Mouse (Mus musculus) liver, adult 2 months (tissue): ENCODE data around the gene Gdpgp1. TPM values are rescaled to one million over a fixed set of nuclear protein-coding genes. Genes with fewer than 3 reads are reported as not detected.
A peak's percentile ranks its signal among the peaks of the same experiment; 100 is the strongest.

ENCODE experiments used
- DNase-seq: peaks from one replicate; pipeline ENCODE4 v3.0.0-alpha.2; 2011; ENCODE audit warnings: low read depth, low spot score; ENCODE audit errors: extremely low read depth
- H3K27ac ChIP-seq: fragments of 200-500 bp; replicated peaks from 2 replicates; pipeline ENCODE4 v1.5.1; 2012; ENCODE audit warnings: low read depth, mild to moderate bottlenecking, control low read depth, inconsistent platforms, low read length; ENCODE audit not compliant: insufficient read depth
- H3K27me3 ChIP-seq: fragments of 200-500 bp; 2 replicates; pipeline ENCODE4 v1.6.1; 2012; ENCODE audit warnings: mild to moderate bottlenecking, moderate library complexity, low read length, inconsistent platforms; ENCODE audit not compliant: control insufficient read depth, insufficient read depth
- H3K36me3 ChIP-seq: fragments of 200-500 bp; 2 replicates; pipeline ENCODE4 v1.6.1; 2012; ENCODE audit warnings: low read length, inconsistent platforms; ENCODE audit not compliant: control insufficient read depth, insufficient read depth
- H3K4me1 ChIP-seq: fragments of 200-500 bp; 2 replicates; pipeline ENCODE4 v1.6.1; 2011; ENCODE audit warnings: low read length; ENCODE audit not compliant: control insufficient read depth, insufficient read depth
- H3K4me3 ChIP-seq: fragments of 200-500 bp; 2 replicates; pipeline ENCODE4 v1.5.1; 2011; ENCODE audit warnings: low read depth, mild to moderate bottlenecking, control low read depth, low read length, moderate library complexity; ENCODE audit not compliant: insufficient read depth
- H3K79me2 ChIP-seq: fragments of 200-500 bp; 2 replicates; pipeline ENCODE4 v1.6.1; 2012; ENCODE audit warnings: inconsistent platforms, mild to moderate bottlenecking, low read length, moderate library complexity; ENCODE audit not compliant: control insufficient read depth, insufficient read depth
- H3K9ac ChIP-seq: fragments of 200-500 bp; 2 replicates; pipeline ENCODE4 v1.6.1; 2012; ENCODE audit warnings: low read depth, mild to moderate bottlenecking, control low read depth, inconsistent platforms, low read length
- CTCF ChIP-seq: fragments of 200-500 bp; IDR thresholded peaks from 2 replicates; pipeline ENCODE4 v1.5.1; 2011; ENCODE audit warnings: low read depth, low read length, control low read depth
- POLR2A ChIP-seq: fragments of 200-500 bp; IDR thresholded peaks from 2 replicates; pipeline ENCODE4 v1.6.1; 2011; ENCODE audit warnings: low read length, control low read depth; ENCODE audit not compliant: insufficient read depth; ENCODE audit errors: extremely low read depth
- WGBS: fragments of 180-500 bp; shearing (Covaris S2); methylation state at CpG from one replicate; pipeline ENCODE4 v1.1.7; 2018; 5-methylcytosine and 5-hydroxymethylcytosine counted together
- polyA plus RNA-seq: library from polyadenylated mRNA; depleted of rRNA; stranded (reverse); fragments of >200 nt; gene quantifications from 2 replicates; pipeline ENCODE4 v1.2.3, GENCODE M21; 2012
- total RNA-seq: library from RNA; depleted of rRNA; stranded (reverse); fragments of >200 nt; gene quantifications from 2 replicates; pipeline ENCODE4 v1.2.3, GENCODE M21; 2014

Gdpgp1 gene
- total and polyA plus RNA-seq, 2 experiments, result 1.2 to 2.1 TPM

GRCm38 (mm10) chr7:80252886-80253285 is 20.2 kb downstream of the Gdpgp1 start:
- no peaks in the 10 kb centered on the region for H3K27me3 ChIP-seq
- H3K27ac ChIP-seq, result no peak overlapping the region
- H3K9ac ChIP-seq, result no peak overlapping the region
- H3K79me2 ChIP-seq, result no peaks in the 10 kb centered on the region
- no peak for DNase-seq
- no peak overlapping the region for H3K4me3 ChIP-seq
- H3K4me1 ChIP-seq, result no peaks in the 10 kb centered on the region
- WGBS, result 84% methylated on average over 11 of the region's 11 CpGs
- H3K36me3 ChIP-seq, result no peaks in the 10 kb centered on the region
- TF ChIP-seq CTCF (no peak), POLR2A (no peak)

- H3K36me3 ChIP-seq, result no peaks in the 10 kb centered on the region
- H3K27me3 ChIP-seq, result no peaks in the 10 kb centered on the region
- DNase-seq, result no peak
- no peaks in the 10 kb centered on the region for H3K4me1 ChIP-seq
- 75% methylated on average over 2 of the region's 2 CpGs for WGBS
- H3K9ac ChIP-seq, result no peak overlapping the region
- no peak overlapping the region for H3K4me3 ChIP-seq
- H3K79me2 ChIP-seq, result no peaks in the 10 kb centered on the region
- no peak overlapping the region for H3K27ac ChIP-seq
- TF ChIP-seq CTCF (no peak), POLR2A (no peak)
Measured at GRCm38 (mm10) chr7:80255981-80256380, 23.3 kb downstream of the Gdpgp1 start.

DNA sequence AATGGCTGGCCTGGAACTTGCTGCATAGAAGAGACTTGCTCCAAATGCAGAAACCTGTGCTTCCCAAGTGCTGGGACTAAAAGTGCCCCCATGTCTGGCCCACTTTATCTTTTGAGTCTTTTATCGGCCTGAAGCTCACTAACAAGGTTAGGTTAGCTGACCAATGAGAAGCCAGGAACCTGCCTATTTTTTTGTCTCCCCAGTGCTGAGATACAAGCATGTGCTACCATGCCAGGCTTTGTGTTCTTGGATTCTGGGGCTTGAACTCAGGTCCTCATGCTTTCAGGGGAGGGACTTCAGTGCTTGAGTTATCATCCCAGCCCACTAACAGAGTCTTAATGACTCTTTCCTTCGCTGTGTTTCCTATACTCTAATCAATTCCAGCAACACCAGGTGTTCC is 25.0 kb downstream of the Gdpgp1 start:
- no peak for TF ChIP-seq POLR2A
- no peak for TF ChIP-seq CTCF
- no peaks in the 10 kb centered on the region for H3K36me3 ChIP-seq
- no peaks in the 10 kb centered on the region; the same call in 1 of the 2 replicates for H3K4me1 ChIP-seq
- no peak overlapping the region for H3K27ac ChIP-seq
- H3K9ac ChIP-seq, result no peak overlapping the region
- 71% methylated on average over 2 of the region's 2 CpGs for WGBS
- peaks cover 8% of the 10 kb centered on the region; the same call in 1 of the 2 replicates for H3K79me2 ChIP-seq
- no peak overlapping the region for H3K4me3 ChIP-seq
- no peaks in the 10 kb centered on the region for H3K27me3 ChIP-seq
- DNase-seq, result no peak

- Histone ChIP-seq H3K36me3 (peaks cover 8% of the 10 kb centered on the region; the same call in 1 of the 2 replicates), H3K79me2 (peaks cover 8% of the 10 kb centered on the region; the same call in 1 of the 2 replicates)
Measured at GRCm38 (mm10) chr7:80260625-80261371, 28.1 kb downstream of the Gdpgp1 start, which contains the start of gene Ngrn. Ngrn (plus strand) TSS chr7:80261215.

GRCm38 (mm10) chr7:80261372-80261990 is 28.8 kb downstream of the Gdpgp1 start:
- Histone ChIP-seq H3K79me2 (peaks cover 8% of the 10 kb centered on the region; the same call in 1 of the 2 replicates), H3K27me3 (no peaks in the 10 kb centered on the region), H3K27ac (peak overlapping the region; percentile 72), H3K4me1 (no peaks in the 10 kb centered on the region; the same call in 1 of the 2 replicates), H3K36me3 (peaks cover 8% of the 10 kb centered on the region; the same call in 1 of the 2 replicates), H3K4me3 (peak overlapping the region; percentile 90), H3K9ac (peak overlapping the region; percentile 88)
- WGBS, result 1% methylated on average over 32 of the region's 32 CpGs
- TF ChIP-seq POLR2A (no peak), CTCF (no peak)
- DNase-seq, result peak; percentile 37

More at GRCm38 (mm10) chr7:80260625-80261371, 28.1 kb downstream of the Gdpgp1 start, which contains the start of gene Ngrn:
- Histone ChIP-seq H3K4me3 (peak within 1 kb of the TSS; percentile 90), H3K27ac (peak within 1 kb of the TSS; percentile 72), H3K27me3 (no peaks in the 10 kb centered on the region), H3K9ac (peak within 1 kb of the TSS; percentile 88), H3K4me1 (no peaks in the 10 kb centered on the region; the same call in 1 of the 2 replicates)
- WGBS, result 27% methylated on average over 40 of the region's 40 CpGs
- peak; percentile 2; the same call in 1 of the 2 replicates for TF ChIP-seq CTCF
- peak; percentile 80 for TF ChIP-seq POLR2A
- peak; percentile 75 for DNase-seq

DNA sequence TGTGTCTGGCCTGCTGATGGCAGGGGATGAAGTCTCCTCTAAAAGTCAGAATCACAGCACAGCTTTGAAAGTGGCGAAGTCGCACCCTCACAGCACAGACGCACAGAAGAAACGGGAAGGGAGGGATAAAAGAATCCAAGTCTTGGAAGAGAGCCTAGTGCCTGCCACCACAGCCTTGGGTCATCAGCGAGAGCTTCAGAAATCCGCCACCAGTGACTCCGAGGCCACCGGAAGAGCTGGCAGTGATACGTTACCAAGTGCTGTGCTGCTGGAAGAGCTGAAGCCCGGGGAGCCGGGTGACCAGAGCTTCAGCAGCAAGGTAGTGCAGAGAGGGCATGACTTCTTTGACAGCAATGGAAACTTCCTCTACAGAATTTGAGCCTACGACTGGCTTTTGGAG is 31.9 kb downstream of the Gdpgp1 start:
- H3K4me1 ChIP-seq, result peaks cover 6% of the 10 kb centered on the region

More for the DNA sequence above, 31.9 kb downstream of the Gdpgp1 start:
- TF ChIP-seq CTCF (no peak), POLR2A (no peak)
- H3K9ac ChIP-seq, result no peak overlapping the region
- H3K79me2 ChIP-seq, result peaks cover 8% of the 10 kb centered on the region; the same call in 1 of the 2 replicates
- peaks cover 8% of the 10 kb centered on the region; the same call in 1 of the 2 replicates for H3K36me3 ChIP-seq
- 93% methylated on average over 12 of the region's 12 CpGs for WGBS
- DNase-seq, result no peak
- H3K27me3 ChIP-seq, result no peaks in the 10 kb centered on the region
- H3K4me3 ChIP-seq, result no peak overlapping the region
- H3K27ac ChIP-seq, result no peak overlapping the region
